Mouse (Mus musculus): ENCODE results near the gene BC061212. TPM values are rescaled to one million over a fixed set of nuclear protein-coding genes. Genes with fewer than 3 reads are reported as not detected.
"Not testable (repeated sequence)": the region's sequence is repeated elsewhere in the genome, so short reads cannot be mapped to it uniquely, and the experiment has no call there.

The BC061212 gene
- total RNA-seq (2014; fragmentation: Nextera tagmentation) (not detected in 2 replicates), total RNA-seq (2017) (not detected in 2 replicates)

GRCm38 (mm10) chr5:94070445-94070844 lies at the start of gene BC061212:
BC061212 (minus strand) TSS chr5:94070545.
- not testable (repeated sequence) for ATAC-seq (replicated peaks; ENCODE audit: low FRiP score, low TSS enrichment, poor library complexity, severe bottlenecking)

- ATAC-seq (replicated peaks; ENCODE audit: low FRiP score, low TSS enrichment, poor library complexity, severe bottlenecking): not testable (repeated sequence)
Observed at GRCm38 (mm10) chr5:94076085-94076484, 5.7 kb upstream of the BC061212 start, which contains the start of gene Gm6351. Gm6351 (plus strand) TSS chr5:94076385.

Other genes with a start within 250 kb of the BC061212 start
- gene Gm7792, start 226.8 kb downstream of the BC061212 start, total RNA-seq (2014; fragmentation: Nextera tagmentation): not detected in 2 replicates
- gene Gm7792, start 226.8 kb downstream of the BC061212 start, total RNA-seq (2017): not detected in 2 replicates
- not detected in 2 replicates for gene Gm16429, start 141.5 kb downstream of the BC061212 start, total RNA-seq (2014; fragmentation: Nextera tagmentation)
- not detected in 2 replicates for gene Gm16429, start 141.5 kb downstream of the BC061212 start, total RNA-seq (2017)
- gene Gm6351, start 5.8 kb upstream of the BC061212 start, total RNA-seq (2014; fragmentation: Nextera tagmentation): not detected in 2 replicates
- gene Gm6351, start 5.8 kb upstream of the BC061212 start, total RNA-seq (2017): not detected in 2 replicates
- gene Gm3106, start 147.5 kb upstream of the BC061212 start, total RNA-seq (2014; fragmentation: Nextera tagmentation): not detected in 2 replicates
- gene Gm3106, start 147.5 kb upstream of the BC061212 start, total RNA-seq (2017): not detected in 2 replicates
- gene A430089I19Rik, start 236.3 kb upstream of the BC061212 start, total RNA-seq (2014; fragmentation: Nextera tagmentation): not detected in 2 replicates
- not detected in 2 replicates for gene A430089I19Rik, start 236.3 kb upstream of the BC061212 start, total RNA-seq (2017)
- not detected in 2 replicates for gene Gm6502, start 243.9 kb upstream of the BC061212 start, total RNA-seq (2014; fragmentation: Nextera tagmentation)
- not detected in 2 replicates for gene Gm6502, start 243.9 kb upstream of the BC061212 start, total RNA-seq (2017)